Mouse (Mus musculus) C2C12 (cell line): ENCODE measurements around the gene Ggcx.

ENCODE experiments used
- CEBPB ChIP-seq: IDR thresholded peaks from one replicate; pipeline ENCODE4 v1.6.1; 2011; ENCODE audit warnings: low read depth, mild to moderate bottlenecking, control low read depth, moderate library complexity
- CTCF ChIP-seq: IDR thresholded peaks from one replicate; pipeline ENCODE4 v1.5.1; 2011; ENCODE audit not compliant: control insufficient read depth, insufficient read depth, insufficient read length
- FOSL1 ChIP-seq: IDR thresholded peaks from one replicate; pipeline ENCODE4 v1.8.0; 2011; ENCODE audit warnings: mild to moderate bottlenecking, low read length; ENCODE audit not compliant: poor library complexity, insufficient read depth, severe bottlenecking
- MAX ChIP-seq: IDR thresholded peaks from one replicate; pipeline ENCODE4 v1.6.1; 2011; ENCODE audit warnings: mild to moderate bottlenecking, control low read depth
- MYOD1 ChIP-seq: IDR thresholded peaks from one replicate; pipeline ENCODE4 v1.6.1; 2011; ENCODE audit warnings: low read depth; ENCODE audit not compliant: control insufficient read depth, insufficient read length
- MYOG ChIP-seq: IDR thresholded peaks from one replicate; pipeline ENCODE4 v1.6.1; 2011; ENCODE audit not compliant: control insufficient read depth, insufficient read length; ENCODE audit errors: extremely low read depth
- USF1 ChIP-seq: IDR thresholded peaks from one replicate; pipeline ENCODE4 v1.6.1; 2011; ENCODE audit warnings: low read depth, mild to moderate bottlenecking, control low read depth, moderate library complexity

GRCm38 (mm10) chr6:72392341-72392740, 21.8 kb upstream of the Ggcx start:
- no peak for TF ChIP-seq CTCF
- TF ChIP-seq FOSL1 = no peak
- no peak for TF ChIP-seq USF1
- TF ChIP-seq MAX = no peak
- no peak for TF ChIP-seq MYOG
- TF ChIP-seq CEBPB = no peak
- TF ChIP-seq MYOD1 = no peak
